Mouse (Mus musculus): ENCODE results near the gene Creg1.

The Creg1 gene

DNA sequence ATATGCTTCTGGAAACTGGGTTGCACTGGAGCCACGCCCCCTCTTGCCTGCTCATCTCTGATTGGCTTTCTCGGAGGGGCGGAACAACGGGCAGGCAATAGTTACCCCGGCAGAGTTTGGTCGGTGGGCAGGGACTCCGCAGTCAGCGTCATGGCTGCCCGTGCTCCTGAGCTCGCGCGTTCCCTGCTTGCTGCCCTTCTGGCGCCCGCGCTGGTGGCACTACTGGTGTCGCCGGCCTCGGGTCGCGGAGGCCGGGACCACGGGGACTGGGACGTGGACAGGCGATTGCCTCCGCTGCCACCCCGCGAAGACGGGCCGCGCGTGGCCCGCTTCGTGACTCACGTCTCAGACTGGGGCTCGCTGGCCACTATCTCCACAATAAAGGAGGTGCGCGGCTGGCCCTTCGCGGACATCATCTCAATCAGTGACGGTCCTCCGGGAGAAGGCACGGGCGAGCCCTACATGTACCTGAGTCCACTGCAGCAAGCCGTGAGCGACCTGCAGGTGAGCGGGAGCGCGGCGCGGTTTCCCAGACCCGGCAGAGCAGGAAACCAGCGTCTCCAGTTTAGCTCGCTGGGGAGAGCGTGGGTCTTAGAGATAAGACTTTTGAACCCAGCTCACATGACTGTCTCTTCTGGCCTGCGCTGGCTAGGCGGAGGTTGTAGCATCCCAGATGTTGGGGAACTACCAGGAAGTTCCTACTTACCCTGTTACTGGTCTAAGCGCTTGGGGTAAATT, at the start of gene Creg1:
Gene Creg1, plus strand, starts transcription at position 112 of the 738 bp plus-strand sequence.
- DNase-seq (ENCODE audit: low read depth in 2 of 2, low spot score in 2 of 2), result peak; percentile 91

DNA sequence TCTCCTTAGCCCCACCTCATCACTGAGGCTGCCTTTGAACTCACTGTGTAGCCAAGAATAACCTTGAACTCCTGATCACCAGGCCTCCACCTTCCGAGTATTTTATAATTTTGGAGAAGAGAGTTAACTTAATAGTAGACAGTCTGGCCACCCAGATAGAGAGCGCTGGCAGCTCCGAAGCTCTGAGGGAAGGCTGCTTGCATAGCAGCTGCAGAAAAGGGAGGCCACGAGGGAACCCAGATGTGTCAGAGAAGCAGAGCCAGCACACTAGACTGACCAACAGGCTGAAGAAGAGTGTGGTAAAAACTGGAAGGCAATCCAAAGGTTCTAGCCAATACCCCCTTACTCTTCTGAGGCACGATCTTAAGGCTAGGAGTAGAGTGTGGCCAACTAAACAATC, 49.7 kb upstream of the Creg1 start:
- no peak for DNase-seq (ENCODE audit: low read depth in 2 of 2, low spot score in 2 of 2)

DNA sequence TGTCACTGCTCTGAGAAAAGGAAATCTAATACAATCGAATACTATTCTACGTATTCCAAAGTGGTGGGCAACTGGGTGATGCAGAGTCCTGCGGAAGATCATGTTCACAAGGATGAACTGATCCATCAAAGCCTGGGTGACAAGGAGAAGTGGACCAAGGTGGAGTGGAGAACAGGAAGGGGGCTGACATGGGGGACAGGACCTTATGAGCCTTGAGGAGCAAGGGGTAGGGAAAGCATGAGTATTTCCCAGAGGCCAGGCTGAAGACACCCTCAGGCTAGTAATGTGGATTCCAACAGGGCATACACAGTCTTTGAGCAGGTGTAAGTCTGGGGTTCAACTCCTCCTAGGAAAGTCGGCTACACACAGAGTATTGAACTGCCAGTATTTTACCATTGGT, 47.1 kb upstream of the Creg1 start:
- no peak for DNase-seq (ENCODE audit: low read depth in 2 of 2, low spot score in 2 of 2)

DNA sequence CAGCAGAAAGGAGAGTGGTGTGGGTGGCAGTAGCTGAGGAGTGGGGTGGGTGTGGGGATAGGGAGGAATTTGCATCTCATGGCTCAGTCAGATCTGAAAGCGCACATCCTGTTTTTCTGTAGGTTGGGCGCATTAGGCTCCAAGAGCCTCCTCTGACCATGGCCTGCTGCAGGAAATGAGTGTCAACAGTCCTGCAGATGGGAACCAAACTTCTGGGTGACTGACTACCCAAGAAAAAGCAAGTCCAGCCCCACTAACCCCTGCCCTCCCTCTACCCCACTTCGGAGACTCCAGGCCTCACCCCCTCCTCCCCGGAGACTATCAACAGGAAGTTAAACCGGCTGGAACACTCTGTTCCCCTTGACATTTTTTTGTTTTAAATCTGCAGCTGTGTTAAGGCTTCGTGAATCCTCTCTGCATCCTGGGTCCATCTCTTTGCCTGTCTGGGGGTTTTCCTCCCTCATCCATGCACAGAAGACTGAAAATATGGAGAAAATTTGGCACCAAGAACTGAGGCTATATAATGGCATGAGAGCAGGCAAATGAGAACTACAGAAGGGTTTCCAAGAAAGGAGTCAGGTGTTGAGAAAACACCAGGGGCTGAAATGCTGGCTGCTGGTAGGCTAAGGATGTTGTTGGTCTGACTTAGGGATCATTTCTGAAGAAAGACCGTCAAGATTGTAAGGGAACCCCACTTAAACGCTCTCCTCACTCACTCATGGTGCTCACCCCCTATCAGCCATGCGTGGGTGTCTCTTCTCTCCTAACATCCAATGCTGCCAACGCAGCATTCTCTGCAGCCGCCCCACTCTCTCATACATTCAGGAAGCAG, 45.6 kb upstream of the Creg1 start:
- DNase-seq (ENCODE audit: low read depth in 2 of 2, low spot score in 2 of 2), result peak in 1 of 2 experiments; percentile 43

DNA sequence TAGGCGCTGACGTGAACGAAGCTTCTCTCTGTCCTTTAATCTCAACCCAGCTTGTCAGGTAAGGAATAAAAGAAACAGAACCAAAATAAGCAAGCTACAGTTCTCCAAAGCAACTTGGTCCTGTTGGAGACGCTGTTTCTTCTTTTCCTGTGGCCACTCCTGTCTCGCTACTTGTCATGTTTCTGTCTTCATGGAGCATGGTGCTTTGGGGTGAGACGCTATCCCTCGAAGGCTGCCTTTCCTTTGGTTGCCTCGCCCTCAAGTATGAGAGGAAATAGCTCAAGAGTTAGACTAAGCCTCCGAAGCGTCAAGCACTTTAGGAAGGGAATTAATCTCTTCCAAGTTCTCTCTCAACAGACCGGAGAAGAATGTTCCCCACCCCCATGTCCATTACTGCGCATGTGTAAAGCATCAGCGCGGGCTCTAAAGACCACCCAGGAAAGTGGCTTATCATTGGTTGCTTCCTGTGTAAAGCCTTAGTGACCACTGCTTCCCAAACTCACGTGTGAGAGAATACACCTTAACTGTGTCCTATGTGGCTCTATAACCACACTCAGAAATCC, 44.9 kb upstream of the Creg1 start:
- DNase-seq (ENCODE audit: low read depth in 2 of 2, low spot score in 2 of 2), result no peak

DNA sequence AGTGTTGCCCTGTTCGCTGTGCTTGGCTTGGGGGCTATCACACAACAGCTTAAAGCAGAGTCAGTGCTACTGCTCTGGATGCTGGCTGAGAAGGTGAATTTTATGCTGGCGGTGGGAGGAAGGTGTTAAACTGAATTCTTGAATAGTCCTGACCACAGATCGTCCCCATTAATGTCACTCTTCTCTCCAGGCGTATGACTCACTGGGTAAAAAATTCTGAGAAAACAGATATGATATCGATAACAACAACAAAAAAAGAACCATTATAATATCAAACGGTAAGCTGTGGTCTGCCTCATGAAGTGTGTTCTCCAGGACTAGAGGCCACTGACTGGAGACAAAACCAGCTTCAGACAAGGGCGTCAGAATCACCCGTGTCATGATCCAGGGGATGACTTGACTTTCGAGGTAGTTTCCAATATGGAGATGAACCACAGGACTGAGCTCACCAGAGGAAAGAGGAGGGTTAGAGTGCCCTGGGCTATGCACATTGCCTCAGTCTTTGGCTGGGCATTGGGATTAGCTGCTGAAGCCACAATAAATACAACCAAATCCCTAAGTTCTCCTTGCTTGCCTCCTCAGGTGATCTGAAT, 40.9 kb upstream of the Creg1 start:
- no peak for DNase-seq (ENCODE audit: low read depth in 2 of 2, low spot score in 2 of 2)

DNA sequence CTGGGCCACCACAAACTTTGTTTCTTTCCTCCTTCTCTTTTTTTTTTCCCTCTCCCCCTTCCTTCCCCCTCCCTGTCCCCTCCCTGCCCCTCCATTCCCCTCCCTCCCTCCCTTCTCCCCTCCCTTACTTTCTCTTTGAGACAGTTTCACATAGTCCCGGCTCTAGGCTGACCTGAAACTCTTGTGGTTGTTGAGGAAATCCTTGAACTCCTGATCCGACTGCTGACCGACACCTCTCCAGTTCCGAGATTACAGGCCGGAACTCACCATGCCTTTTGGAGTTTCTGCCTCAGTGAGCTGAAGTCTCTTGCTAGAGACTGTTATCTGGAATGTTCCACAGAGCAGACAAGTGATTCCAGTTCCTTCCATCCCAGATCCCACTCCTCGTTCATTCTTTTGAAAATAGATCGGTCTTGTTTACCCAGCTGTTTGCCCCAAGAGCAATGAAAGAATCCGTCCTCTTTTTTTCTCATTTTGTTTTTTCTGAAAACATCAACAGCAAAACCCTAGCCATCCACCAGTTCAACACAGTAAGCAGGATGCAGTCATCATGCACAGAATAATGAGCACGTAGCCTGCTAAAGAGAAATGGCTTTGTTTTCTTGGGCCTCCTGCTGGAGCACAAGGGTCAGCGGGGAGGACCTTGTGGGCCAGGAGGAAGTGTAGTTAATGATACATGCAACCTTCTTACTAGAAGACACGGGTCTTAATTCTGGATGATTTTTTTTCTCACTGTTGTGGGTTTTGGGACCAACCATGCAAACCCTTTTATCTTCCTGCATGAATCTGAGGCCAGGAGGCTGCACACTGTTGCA, 39.1 kb upstream of the Creg1 start:
- DNase-seq (ENCODE audit: low read depth in 2 of 2, low spot score in 2 of 2), result no peak

DNA sequence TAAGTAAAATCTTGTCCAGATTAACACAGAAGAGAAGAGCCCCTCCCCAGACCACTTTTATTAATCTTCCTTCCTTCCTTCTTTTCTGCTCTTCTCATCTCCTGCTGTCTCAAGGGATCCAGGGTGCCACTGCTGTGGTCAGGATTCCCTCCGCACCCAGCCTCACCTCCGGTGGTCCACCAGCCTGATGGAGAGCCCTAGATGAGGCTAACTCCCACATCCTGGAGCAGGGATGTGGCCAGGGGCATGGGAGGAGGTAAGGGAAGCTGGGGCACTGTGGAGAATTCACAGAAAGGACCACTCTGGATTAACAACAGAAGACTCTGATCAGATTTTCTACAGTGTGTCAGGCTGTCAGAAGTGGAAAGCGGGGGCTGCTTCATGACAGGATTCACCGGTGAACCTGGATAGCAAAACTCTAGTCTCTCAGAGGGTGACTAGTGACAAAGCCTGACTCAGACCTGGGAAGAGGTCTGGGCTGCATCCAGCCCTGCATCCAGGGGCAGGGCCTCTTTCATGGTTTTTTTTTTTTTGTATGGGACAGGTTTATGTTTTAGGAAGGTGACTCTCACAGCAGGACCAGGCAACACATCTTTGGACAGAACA, 38.4 kb upstream of the Creg1 start:
- DNase-seq (ENCODE audit: low read depth in 2 of 2, low spot score in 2 of 2), result no peak

DNA sequence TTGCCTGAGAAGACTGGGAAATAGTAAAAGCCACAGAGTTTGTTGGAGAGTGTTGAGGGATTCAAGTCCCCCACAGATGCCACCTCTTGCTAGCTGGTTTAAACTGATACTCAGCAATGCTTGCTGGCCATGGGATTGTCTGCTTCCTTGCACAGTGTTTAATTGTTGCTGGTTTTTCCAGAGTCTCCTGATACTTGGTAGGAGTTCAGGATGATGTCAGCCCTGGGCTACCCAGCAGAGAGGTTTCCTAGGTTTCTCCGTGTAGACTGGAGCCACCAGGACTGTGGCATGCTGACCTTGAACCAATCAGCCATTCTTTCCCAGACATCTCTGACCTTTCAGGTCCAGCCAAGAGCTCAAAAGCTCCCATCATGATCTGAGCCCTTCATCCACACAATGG, 36.6 kb upstream of the Creg1 start:
- no peak for DNase-seq (ENCODE audit: low read depth in 2 of 2, low spot score in 2 of 2)

DNA sequence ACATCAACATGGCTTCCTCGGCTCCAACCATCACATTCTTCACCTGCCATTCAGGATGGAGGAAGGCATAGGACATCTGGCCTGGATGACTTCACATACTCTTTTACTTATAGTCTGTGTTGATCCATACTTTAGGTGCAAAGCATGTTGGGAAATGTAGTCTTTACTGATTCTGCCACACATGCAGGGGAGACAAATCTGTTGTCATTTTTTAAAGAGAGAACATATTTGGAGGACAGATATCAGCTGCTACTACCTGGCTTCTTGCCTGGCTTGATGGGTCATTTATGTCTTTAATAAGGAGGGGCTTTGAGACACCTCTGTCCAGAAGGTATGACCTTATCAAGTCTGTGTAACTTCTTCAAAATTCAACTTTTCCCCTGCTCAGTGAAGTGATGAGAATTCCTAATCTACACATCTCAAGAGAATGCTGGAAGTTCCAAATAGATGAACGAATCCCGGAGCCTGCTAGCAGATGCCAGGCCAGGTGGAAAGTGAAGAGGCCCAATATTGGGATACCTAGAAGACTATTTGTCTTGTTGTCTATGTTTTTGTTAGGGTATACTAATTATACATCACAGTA, 35.4 kb upstream of the Creg1 start:
- no peak for DNase-seq (ENCODE audit: low read depth in 2 of 2, low spot score in 2 of 2)

DNA sequence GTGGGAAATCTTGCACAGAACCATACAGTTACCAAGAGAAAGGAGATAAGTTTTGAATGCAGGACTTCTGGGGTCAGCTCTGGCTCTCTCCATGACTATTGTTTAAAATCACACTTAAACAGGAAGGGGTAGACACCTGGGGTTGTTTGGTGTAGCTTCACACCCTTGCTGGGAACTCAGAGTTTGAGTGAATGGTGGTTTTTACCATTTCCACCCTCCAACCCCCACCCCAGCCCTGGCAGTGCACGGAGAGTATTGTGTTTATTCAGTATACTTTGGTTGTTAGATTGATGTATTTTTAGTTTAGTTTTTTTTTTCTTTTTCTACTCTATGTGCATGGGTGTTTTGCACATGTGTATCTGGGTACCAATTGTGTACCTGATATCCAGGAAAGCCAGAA, 33.4 kb upstream of the Creg1 start:
- peak in 1 of 2 experiments; percentile 39 for DNase-seq (ENCODE audit: low read depth in 2 of 2, low spot score in 2 of 2)

DNA sequence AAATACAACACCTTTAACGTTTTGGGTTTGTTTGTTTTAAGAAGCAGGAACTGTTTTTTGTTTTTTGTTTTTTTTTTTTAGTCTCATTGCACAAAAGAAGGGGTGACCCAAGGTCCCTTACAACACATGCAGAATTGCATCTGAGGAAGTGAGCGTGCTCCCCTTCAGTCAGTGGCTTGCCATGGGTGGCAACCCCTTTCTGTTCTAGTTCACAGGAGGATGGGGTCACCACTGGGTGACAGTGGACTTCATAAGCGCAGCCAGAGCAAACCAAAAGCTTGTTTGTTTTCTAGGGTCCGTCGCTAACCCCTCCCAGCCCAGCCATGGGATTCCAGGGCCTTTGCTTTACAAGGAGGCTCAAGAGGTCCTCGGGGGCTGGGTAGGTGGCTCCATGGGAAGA, 32.0 kb upstream of the Creg1 start:
- DNase-seq (ENCODE audit: low read depth in 2 of 2, low spot score in 2 of 2), result no peak

DNA sequence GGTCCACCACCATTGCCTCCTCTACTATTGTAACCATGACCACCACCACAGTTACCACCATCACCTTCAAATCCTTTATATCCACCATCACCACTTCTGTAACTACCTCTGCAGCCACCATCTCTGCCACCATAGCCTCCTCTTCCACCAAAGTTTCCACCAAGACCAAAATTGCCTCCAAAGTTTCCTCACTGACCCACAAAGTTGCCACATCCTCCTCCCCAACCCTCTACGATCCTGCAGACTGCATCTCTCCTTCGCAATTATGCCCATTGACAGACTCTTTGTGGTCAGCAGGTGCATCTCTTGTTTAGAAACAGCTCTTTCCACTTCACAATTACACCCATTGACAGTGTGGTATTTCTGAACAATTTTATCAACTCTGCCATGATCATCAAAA, 28.7 kb upstream of the Creg1 start:
- no peak for DNase-seq (ENCODE audit: low read depth in 2 of 2, low spot score in 2 of 2)

DNA sequence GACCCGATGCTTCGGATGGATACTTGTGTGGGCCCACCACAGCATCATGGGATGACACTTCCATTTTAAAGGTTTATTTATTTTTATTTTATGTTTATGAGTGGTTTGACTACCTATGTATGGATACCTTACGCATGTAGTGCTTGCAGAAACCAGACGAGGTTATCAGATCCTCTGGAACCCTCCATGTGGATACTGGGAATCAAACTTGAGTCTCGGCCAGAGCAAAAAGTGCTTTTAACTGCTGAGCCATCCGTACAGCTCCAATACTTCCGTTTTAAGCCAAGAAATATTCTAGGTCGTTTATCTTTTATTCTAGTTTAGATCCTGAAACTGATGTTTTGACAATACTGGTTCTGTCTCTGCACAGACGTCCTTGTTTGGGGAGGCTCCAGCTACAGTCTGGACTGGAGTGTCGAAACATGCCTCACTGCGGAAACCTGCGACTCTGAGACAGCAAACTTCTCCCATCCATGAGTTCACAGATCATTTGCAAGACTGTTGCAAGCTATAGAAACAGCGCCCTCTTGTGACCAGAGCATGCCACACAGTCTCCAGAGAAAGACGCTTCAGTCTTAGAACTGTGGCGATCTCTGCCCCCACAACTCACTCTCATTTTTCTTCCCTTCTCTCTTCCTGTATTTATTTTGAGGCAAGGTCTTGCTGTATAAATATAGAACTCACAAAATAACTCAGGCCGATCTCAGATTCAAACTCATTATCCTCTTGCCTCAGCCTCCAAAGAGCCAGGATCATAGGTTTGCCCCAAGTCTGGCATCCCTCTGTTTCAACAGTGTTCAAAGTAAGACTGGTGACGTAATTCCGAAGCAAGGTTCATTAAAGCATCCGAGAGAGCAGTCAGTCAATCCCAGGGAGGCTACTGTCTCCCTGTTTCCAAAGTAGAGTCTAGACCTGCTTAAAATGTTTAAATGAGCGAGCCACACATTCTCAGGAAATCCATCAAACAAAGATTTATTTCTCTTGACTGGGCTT, 27.4 kb upstream of the Creg1 start:
- peak; percentile 84 to 89 for DNase-seq (ENCODE audit: low read depth in 2 of 2, low spot score in 2 of 2)

DNA sequence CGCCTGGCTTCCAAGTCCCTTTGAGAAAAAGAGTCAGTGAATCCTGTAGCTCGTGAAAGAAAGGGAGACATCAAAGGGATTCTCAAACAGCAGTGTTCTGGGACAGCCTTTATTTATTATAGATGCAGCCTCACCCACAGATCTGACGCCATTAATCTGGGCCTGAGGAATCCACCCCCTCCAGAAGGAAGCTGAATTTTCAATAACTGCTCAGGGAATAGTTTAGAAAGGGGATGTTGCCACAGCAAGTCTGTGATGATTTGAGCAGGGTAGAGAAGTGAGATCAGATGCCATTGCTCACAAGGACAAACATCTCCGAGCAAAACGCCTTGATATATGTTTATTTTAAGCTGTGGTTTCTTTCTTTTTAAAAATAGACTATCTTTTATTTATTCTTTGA, 26.1 kb upstream of the Creg1 start:
- DNase-seq (ENCODE audit: low read depth in 2 of 2, low spot score in 2 of 2), result no peak

DNA sequence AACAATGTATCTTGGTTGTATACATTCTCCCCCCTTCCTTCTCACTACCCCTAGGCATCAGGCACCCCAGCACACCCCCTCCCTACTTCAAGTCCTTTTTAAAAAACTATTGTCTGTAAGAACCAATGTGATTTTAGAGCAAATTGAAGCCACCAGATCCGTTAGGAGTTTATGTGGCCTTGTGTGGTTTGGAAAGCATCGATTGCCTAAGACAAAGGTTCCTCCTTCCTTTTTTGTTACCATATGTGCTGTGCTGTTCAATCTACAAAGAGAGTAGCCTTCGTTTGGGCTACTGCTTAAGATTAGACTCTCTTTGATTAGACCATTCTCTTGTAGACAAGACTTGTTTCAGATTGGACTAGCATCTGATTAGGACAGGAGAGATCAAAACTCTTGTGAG, 25.7 kb upstream of the Creg1 start:
- no peak for DNase-seq (ENCODE audit: low read depth in 2 of 2, low spot score in 2 of 2)

DNA sequence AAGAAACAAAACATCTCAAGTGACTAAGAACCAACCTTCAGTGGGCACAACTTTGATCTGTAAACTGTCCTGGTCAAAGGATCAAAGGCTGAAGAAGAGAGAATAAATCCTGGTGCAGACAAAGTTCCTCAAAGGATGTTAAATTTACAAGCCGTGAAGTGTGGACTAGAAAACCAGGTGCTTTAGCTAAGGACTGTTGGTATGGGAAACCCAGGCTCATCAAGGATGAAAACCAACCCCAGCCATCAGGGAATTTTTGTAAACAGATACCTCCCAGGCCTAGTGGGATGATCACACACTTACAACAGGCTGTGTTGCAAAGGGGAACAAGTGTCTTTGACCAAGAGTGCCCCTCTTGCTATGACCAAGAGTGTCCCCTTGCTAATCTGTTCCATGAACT, 24.6 kb upstream of the Creg1 start:
- DNase-seq (ENCODE audit: low read depth in 2 of 2, low spot score in 2 of 2), result no peak

DNA sequence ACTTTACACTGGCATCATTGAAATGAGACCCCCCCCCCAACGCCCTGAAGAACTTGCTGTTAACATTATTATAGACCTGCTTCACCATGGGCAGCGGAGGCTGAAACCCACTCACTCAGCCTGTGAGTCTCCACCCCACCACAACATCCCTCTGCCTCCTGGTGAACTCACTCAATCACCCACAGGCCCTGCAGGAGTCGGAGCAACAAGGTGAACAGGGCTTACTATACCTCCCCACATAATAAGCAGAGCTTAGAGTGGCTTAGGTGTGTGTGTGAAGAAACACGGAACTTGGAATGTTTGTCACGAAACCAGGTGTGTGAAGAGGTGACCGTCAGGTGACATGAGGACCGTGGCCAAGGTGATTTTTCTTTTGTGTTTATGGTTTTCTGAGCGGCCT, 21.6 kb upstream of the Creg1 start:
- DNase-seq (ENCODE audit: low read depth in 2 of 2, low spot score in 2 of 2), result no peak

DNA sequence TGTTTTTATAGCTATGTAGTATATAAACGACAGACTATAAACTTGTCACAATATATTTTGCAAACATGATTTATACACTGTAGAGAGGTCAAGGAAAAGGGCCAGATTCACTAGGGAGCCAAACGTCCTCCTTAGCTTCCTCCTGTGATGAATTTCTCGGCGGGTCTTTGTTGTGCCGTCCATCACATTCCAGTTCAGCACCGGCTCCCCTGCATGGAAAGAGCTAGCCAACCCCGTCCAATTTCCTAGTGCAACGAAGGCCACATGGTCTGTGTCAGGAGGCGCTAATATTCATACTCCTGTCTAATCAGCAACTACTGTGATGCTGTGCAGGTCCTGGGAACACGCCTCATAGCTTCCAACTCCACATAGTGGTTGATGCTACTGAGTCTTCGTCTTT, 15.5 kb upstream of the Creg1 start:
- no peak for DNase-seq (ENCODE audit: low read depth in 2 of 2, low spot score in 2 of 2)

All from CD8-positive naive resting alpha-beta T cell, adult 2 months (primary cell).